Mouse (Mus musculus) kidney, adult 2 months (tissue): ENCODE measurements at regions not wholly inside any gene's neighbourhood (a gene's known extent, or its start where the extent isn't known, plus 50 kb on each side); places are given as distances from the start of the nearest gene placed in this dataset.
A peak's percentile ranks its signal among the peaks of the same experiment; 100 is the strongest.

ENCODE experiments used
- DNase-seq: peaks from one replicate; pipeline ENCODE4 v3.0.0; 2021
- H3K27ac ChIP-seq: fragments of 200-500 bp; 2 replicates; pipeline ENCODE4 v1.5.1; 2012; ENCODE audit warnings: low read depth, low read length, control low read depth, inconsistent platforms; ENCODE audit not compliant: insufficient read depth
- H3K27me3 ChIP-seq: fragments of 200-500 bp; replicated peaks from 2 replicates; pipeline ENCODE4 v1.6.1; 2012; ENCODE audit warnings: mild to moderate bottlenecking, moderate library complexity, low read length, inconsistent platforms; ENCODE audit not compliant: control insufficient read depth, insufficient read depth
- H3K36me3 ChIP-seq: fragments of 200-500 bp; 2 replicates; pipeline ENCODE4 v1.6.1; 2012; ENCODE audit warnings: mild to moderate bottlenecking, moderate library complexity, low read length, inconsistent platforms; ENCODE audit not compliant: control insufficient read depth, insufficient read depth
- H3K4me1 ChIP-seq: fragments of 200-500 bp; 2 replicates; pipeline ENCODE4 v1.6.1; 2011; ENCODE audit warnings: low read length; ENCODE audit not compliant: control insufficient read depth, insufficient read depth
- H3K4me3 ChIP-seq: fragments of 200-500 bp; 2 replicates; pipeline ENCODE4 v1.5.1; 2011; ENCODE audit warnings: mild to moderate bottlenecking, low read depth, low read length, control low read depth; ENCODE audit not compliant: insufficient read depth
- CTCF ChIP-seq: fragments of 200-500 bp; conservative IDR thresholded peaks from 2 replicates; pipeline ENCODE4 v1.5.1; 2011; ENCODE audit warnings: low read depth, mild to moderate bottlenecking, control low read depth, low read length, moderate library complexity, mixed read lengths; ENCODE audit not compliant: insufficient read depth, insufficient read length
- POLR2A ChIP-seq: fragments of 200-500 bp; IDR thresholded peaks from one replicate; pipeline ENCODE4 v1.6.1; 2011; ENCODE audit warnings: low read depth, low read length, control low read depth
- WGBS: fragments of 180-500 bp; shearing (Covaris S2); methylation state at CpG from one replicate; pipeline ENCODE4 v1.1.7; 2018; 5-methylcytosine and 5-hydroxymethylcytosine counted together

- H3K4me3 ChIP-seq: no peak overlapping the region
- WGBS: 84% methylated on average over 4 of the region's 4 CpGs
- no peaks in the 10 kb centered on the region for H3K36me3 ChIP-seq
- TF ChIP-seq CTCF: no peak
- TF ChIP-seq POLR2A: no peak
- H3K4me1 ChIP-seq: no peaks in the 10 kb centered on the region
- H3K27me3 ChIP-seq: no peaks in the 10 kb centered on the region
- DNase-seq: no peak
- H3K27ac ChIP-seq: no peak overlapping the region
Measured at GRCm38 (mm10) chr11:63211501-63211900, 82.7 kb downstream of the Pmp22 start.

DNA sequence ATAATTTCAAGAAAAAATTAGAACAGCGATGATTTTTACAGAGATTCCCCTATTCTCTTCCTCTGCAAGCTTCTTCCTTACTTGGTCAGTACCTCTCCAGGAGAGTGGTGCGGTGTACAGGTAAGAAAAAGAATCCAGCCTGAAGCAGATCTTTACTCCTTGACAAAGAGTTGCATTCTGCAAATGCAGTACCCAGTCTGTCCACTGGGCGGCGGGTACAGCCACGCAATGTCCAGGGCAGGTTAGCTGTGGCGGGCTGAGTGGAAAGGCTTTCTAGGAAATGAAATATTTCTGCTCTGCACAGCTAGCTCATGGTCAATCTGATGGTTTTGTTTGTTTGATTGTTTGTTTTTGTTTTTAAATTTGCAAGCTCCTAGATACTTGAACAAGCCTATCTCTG, 84.3 kb downstream of the Pmp22 start:
- TF ChIP-seq POLR2A (no peak), CTCF (peak; percentile 90)
- WGBS: 9% methylated on average over 6 of the region's 6 CpGs
- H3K36me3 ChIP-seq: no peaks in the 10 kb centered on the region
- no peaks in the 10 kb centered on the region for H3K4me1 ChIP-seq
- DNase-seq: peak; percentile 80
- H3K4me3 ChIP-seq: no peak overlapping the region
- no peaks in the 10 kb centered on the region for H3K27me3 ChIP-seq
- H3K27ac ChIP-seq: no peak overlapping the region

GRCm38 (mm10) chr11:63213901-63214425, 85.2 kb downstream of the Pmp22 start:
- no peak for DNase-seq
- 70% methylated on average over 19 of the region's 19 CpGs for WGBS
- Histone ChIP-seq H3K36me3 (no peaks in the 10 kb centered on the region), H3K27ac (no peak overlapping the region), H3K4me3 (no peak overlapping the region), H3K4me1 (no peaks in the 10 kb centered on the region), H3K27me3 (no peaks in the 10 kb centered on the region)
- no peak for TF ChIP-seq CTCF
- no peak for TF ChIP-seq POLR2A

DNA sequence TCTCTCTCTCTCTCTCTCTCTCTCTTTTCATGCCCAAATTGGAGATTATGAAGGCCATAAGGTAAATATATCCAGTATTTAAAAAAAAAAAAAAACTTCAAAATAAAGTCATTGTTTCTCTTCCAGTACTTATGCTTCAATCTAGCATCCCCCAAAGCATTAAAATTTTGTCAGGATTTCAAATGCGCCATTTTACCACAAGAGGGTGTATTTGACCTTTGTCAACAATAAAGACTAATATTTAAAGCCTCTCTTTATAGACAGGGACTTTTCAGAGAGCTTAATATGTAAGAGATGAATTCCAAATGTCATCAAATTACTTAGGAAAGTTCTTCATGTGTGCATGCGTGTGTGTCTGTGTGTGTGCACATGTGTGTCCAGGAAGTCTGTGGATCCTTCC, 87.2 kb downstream of the Pmp22 start:
- Histone ChIP-seq H3K27me3 (no peaks in the 10 kb centered on the region), H3K36me3 (no peaks in the 10 kb centered on the region), H3K4me3 (no peak overlapping the region), H3K27ac (no peak overlapping the region), H3K4me1 (no peaks in the 10 kb centered on the region)
- 84% methylated on average over 2 of the region's 2 CpGs for WGBS
- TF ChIP-seq POLR2A: no peak
- TF ChIP-seq CTCF: no peak
- no peak for DNase-seq

- no peak for DNase-seq
- Histone ChIP-seq H3K4me3 (no peak overlapping the region), H3K27ac (no peak overlapping the region), H3K4me1 (no peaks in the 10 kb centered on the region), H3K27me3 (no peaks in the 10 kb centered on the region), H3K36me3 (no peaks in the 10 kb centered on the region)
- 60% methylated on average over 3 of the region's 3 CpGs for WGBS
- TF ChIP-seq CTCF (0 out of 2 replicates have a peak, but pooled peaks have one; percentile 9), POLR2A (no peak)
Measured at GRCm38 (mm10) chr11:63217049-63217448, 88.3 kb downstream of the Pmp22 start.

DNA sequence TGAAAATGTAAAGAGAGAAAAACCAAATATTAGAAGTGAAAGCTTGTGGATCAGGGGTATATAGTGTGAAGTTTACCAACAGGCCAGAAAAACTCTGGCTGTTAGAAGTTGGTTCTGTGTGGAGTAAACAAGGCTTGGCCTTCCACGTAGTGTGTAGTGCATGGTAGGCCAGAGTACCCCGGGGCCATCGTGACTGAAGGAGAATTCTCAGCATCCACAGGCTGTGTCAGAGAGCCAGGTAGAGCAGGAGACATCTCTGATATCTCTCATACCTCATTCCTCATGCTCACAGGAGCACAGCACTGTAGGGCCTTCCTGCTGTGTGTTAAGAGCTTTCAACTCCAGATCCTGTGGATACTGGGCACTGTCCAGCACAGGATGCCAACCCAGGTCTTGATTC, 97.7 kb downstream of the Pmp22 start:
- Histone ChIP-seq H3K36me3 (no peaks in the 10 kb centered on the region), H3K27ac (no peak overlapping the region), H3K4me1 (peaks cover 4% of the 10 kb centered on the region), H3K27me3 (no peaks in the 10 kb centered on the region), H3K4me3 (no peak overlapping the region)
- WGBS: 88% methylated on average over 3 of the region's 3 CpGs
- no peak for DNase-seq
- TF ChIP-seq CTCF (no peak), POLR2A (no peak)

DNA sequence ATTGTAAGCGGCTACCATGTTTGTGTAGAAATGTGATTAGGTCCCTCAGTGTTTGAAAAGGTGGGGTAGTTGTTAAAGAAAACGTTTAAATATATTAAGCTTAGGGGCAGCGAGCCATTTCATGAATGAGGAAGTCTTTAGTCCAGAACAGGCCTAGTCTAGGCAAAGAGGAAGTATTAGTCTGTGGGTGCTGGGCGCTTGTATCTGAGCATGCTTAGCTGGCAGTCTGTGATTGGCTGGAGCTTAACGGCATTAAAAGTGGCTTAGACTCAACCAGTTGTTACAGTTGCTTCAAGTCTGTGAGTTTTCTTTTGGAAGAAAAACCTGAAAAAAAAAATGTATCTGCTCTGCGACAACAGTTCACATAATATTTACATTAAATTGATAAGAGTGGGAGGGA, 102.0 kb downstream of the Pmp22 start:
- DNase-seq: peak; percentile 37
- 77% methylated on average over 6 of the region's 6 CpGs for WGBS

More for the DNA sequence above, 102.0 kb downstream of the Pmp22 start:
- no peaks in the 10 kb centered on the region for H3K27me3 ChIP-seq
- TF ChIP-seq POLR2A (no peak), CTCF (no peak)
- peak overlapping the region; percentile 34; the same call in 1 of the 2 replicates for H3K27ac ChIP-seq
- no peak overlapping the region for H3K4me3 ChIP-seq
- H3K4me1 ChIP-seq: peaks cover 8% of the 10 kb centered on the region
- H3K36me3 ChIP-seq: no peaks in the 10 kb centered on the region
